Mouse (Mus musculus) MEL (cell line): ENCODE measurements at regions not wholly inside any gene's neighbourhood (a gene's known extent, or its start where the extent isn't known, plus 50 kb on each side); places are given as distances from the start of the nearest gene placed in this dataset.

Source experiments
- DNase-seq: peaks from one replicate; pipeline ENCODE4 v3.0.0; 2011; ENCODE audit warnings: low read depth, low spot score
- H3K27ac ChIP-seq: 2 replicates; pipeline ENCODE4 v1.5.1; 2012; ENCODE audit warnings: low read depth, mild to moderate bottlenecking, control low read depth, low read length, moderate library complexity; ENCODE audit not compliant: control insufficient read depth
- H3K27me3 ChIP-seq, 2 experiments: fragments of 150-350 bp in 1 of 2; sonication (generic) in 1 of 2; 2 replicates each; pipeline ENCODE4 v1.6.1; 2012; ENCODE audit warnings: low read length in 2 of 2, mild to moderate bottlenecking in 2 of 2, improper control_type of control experiment in 1 of 2, moderate library complexity in 1 of 2; ENCODE audit not compliant: insufficient read depth in 2 of 2, control insufficient read depth in 1 of 2
- H3K36me3 ChIP-seq, 2 experiments: 2 replicates each; pipeline ENCODE4 v1.6.1; 2012 to 2014; ENCODE audit warnings: low read length in 2 of 2, improper control_type of control experiment in 1 of 2, inconsistent platforms in 1 of 2, mild to moderate bottlenecking in 1 of 2; ENCODE audit not compliant: insufficient read depth in 2 of 2, control insufficient read depth in 1 of 2
- H3K4me1 ChIP-seq, 2 experiments: fragments of 150-350 bp in 1 of 2; sonication (generic) in 1 of 2; 2 replicates each; pipeline ENCODE4 v1.6.1; 2012; ENCODE audit warnings: low read length in 2 of 2, improper control_type of control experiment in 1 of 2, mild to moderate bottlenecking in 1 of 2; ENCODE audit not compliant: insufficient read depth in 2 of 2, control insufficient read depth in 1 of 2
- H3K4me3 ChIP-seq, 2 experiments: fragments of 150-350 bp in 1 of 2; sonication (generic) in 1 of 2; 2 replicates each; pipeline ENCODE4 v1.5.1; 2012; ENCODE audit warnings: low read depth in 2 of 2, low read length in 2 of 2, mild to moderate bottlenecking in 2 of 2, moderate library complexity in 2 of 2, control low read depth in 1 of 2, improper control_type of control experiment in 1 of 2; ENCODE audit not compliant: control insufficient read depth in 1 of 2, insufficient read depth in 1 of 2
- H3K79me2 ChIP-seq: 2 replicates; pipeline ENCODE4 v1.6.1; 2012; ENCODE audit warnings: mild to moderate bottlenecking, low read length, moderate library complexity; ENCODE audit not compliant: control insufficient read depth, poor library complexity, insufficient read depth
- H3K9ac ChIP-seq: 2 replicates; pipeline ENCODE4 v1.6.1; 2012; ENCODE audit warnings: low read depth, mild to moderate bottlenecking, control low read depth, low read length, moderate library complexity; ENCODE audit not compliant: control insufficient read depth, poor library complexity, severe bottlenecking
- H3K9me3 ChIP-seq: fragments of 150-350 bp; sonication (generic); replicated peaks from 2 replicates; pipeline ENCODE4 v1.6.1; 2012; ENCODE audit warnings: mild to moderate bottlenecking, low read length, improper control_type of control experiment, moderate library complexity; ENCODE audit not compliant: insufficient read depth
- CHD1 ChIP-seq: IDR thresholded peaks from 2 replicates; pipeline ENCODE4 v1.6.1; 2012; ENCODE audit warnings: low read depth, mild to moderate bottlenecking, inconsistent platforms, low read length, improper control_type of control experiment
- EP300 ChIP-seq, 2 experiments: IDR thresholded peaks; 2 replicates each; pipeline ENCODE4 v1.6.1; 2011; ENCODE audit warnings: improper control_type of control experiment in 2 of 2, low read length in 2 of 2, low read depth in 1 of 2, mild to moderate bottlenecking in 1 of 2
- JUND ChIP-seq: IDR thresholded peaks from 2 replicates; pipeline ENCODE4 v1.6.1; 2011; ENCODE audit warnings: low read depth, mild to moderate bottlenecking, improper control_type of control experiment, low read length
- MYB ChIP-seq: IDR thresholded peaks from 2 replicates; pipeline ENCODE4 v1.6.1; 2011; ENCODE audit warnings: mild to moderate bottlenecking, low read depth, low read length, improper control_type of control experiment
- NELFE ChIP-seq: IDR thresholded peaks from 2 replicates; pipeline ENCODE4 v1.6.1; 2011; ENCODE audit warnings: low read depth, low read length, improper control_type of control experiment
- RAD21 ChIP-seq: IDR thresholded peaks from 2 replicates; pipeline ENCODE4 v1.6.1; 2011; ENCODE audit warnings: mild to moderate bottlenecking, low read depth, low read length, improper control_type of control experiment

DNA sequence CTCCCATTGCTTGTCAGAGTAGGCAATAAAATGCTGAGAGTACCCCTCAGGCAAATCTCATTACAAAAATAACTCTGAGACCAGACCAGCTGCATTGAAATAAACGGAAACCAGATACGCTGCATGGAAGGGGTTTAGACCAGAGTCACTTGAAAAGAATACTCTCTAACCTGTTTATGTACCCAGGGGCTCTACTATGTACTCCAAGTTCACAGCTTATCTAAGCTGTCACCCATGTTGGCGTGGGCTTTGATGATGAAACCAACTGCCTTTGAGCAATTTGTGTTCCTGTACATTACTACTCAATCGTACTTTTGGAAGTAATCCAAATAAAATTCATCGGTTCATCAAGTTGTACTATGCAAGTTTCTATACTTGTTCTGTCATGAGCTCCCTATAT is 692.3 kb downstream of the Serpinb8 start:
- no peak for DNase-seq
- Histone ChIP-seq H3K27me3 (no peaks in the 10 kb centered on the region), H3K36me3 (no peaks in the 10 kb centered on the region), H3K27ac (no peak overlapping the region), H3K79me2 (no peaks in the 10 kb centered on the region)
- TF ChIP-seq EP300 (IDR thresholded peaks at IDR 0.05; ENCODE audit: low read depth in 1 of 2, low read length in 2 of 2) (0 out of 4 replicates have a peak, but pooled peaks of 1 of the 2 experiments have one; percentile 9), JUND (no peak), RAD21 (no peak)
- TF ChIP-seq, all 39 proteins: peak for 1
- Histone ChIP-seq H3K4me1 (no peaks in the 10 kb centered on the region), H3K4me3 (no peak overlapping the region), H3K9me3 (no peaks in the 10 kb centered on the region), H3K9ac (no peak overlapping the region)

DNA sequence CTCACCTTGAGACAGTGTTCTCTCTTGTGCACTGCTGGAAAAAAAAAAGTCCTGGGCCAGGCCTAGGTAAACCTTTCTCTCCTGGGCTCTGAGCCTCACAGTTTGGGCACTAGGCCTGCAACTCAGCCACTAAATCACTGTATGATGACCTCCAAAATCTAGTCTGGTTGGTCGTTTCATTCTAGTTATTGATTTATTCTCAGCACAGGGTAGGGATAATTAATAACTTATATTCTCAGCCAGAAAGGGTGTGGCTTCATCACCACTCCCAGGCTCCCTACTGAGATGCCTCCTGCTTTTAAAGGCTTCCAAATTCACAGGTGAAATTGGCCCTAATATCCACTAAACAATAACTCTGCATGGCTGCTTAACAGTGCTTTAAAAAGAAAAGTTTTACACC is 696.8 kb downstream of the Serpinb8 start:
- Histone ChIP-seq H3K9ac (no peak overlapping the region), H3K27me3 (no peaks in the 10 kb centered on the region), H3K4me3 (no peak overlapping the region), H3K36me3 (no peaks in the 10 kb centered on the region), H3K9me3 (no peaks in the 10 kb centered on the region), H3K79me2 (no peaks in the 10 kb centered on the region), H3K27ac (no peak overlapping the region), H3K4me1 (no peaks in the 10 kb centered on the region)
- DNase-seq: no peak
- TF ChIP-seq NELFE (no peak), MYB (no peak), CHD1 (no peak)
- TF ChIP-seq, all 39 proteins: peak for 0
